Mouse (Mus musculus): ENCODE measurements at regions not wholly inside any gene's neighbourhood (a gene's known extent, or its start where the extent isn't known, plus 50 kb on each side); places are given as distances from the start of the nearest gene placed in this dataset.

GRCm38 (mm10) chr15:51484207-51484606 lies 2400.5 kb upstream of the Gm7489 start:
- ATAC-seq: no peak
- H3K27ac ChIP-seq: no peak overlapping the region
- no peaks in the 10 kb centered on the region for H3K27me3 ChIP-seq (replicated peaks)
- WGBS: 84% methylated on average over 2 of the region's 2 CpGs
- no peaks in the 10 kb centered on the region for H3K4me1 ChIP-seq (replicated peaks)
- H3K4me3 ChIP-seq (replicated peaks): no peak overlapping the region
- H3K36me3 ChIP-seq: no peaks in the 10 kb centered on the region
- no peak overlapping the region for H3K4me2 ChIP-seq (replicated peaks)
- H3K9ac ChIP-seq: no peak overlapping the region
- H3K9me3 ChIP-seq: no peaks in the 10 kb centered on the region

GRCm38 (mm10) chr15:51485554-51485953 lies 2399.2 kb upstream of the Gm7489 start:
- WGBS: 85% methylated on average over 2 of the region's 2 CpGs
- Histone ChIP-seq H3K36me3 (no peaks in the 10 kb centered on the region), H3K4me1 (replicated peaks) (no peaks in the 10 kb centered on the region), H3K4me2 (replicated peaks) (no peak overlapping the region), H3K4me3 (replicated peaks) (no peak overlapping the region), H3K9ac (no peak overlapping the region), H3K27ac (no peak overlapping the region), H3K9me3 (no peaks in the 10 kb centered on the region), H3K27me3 (replicated peaks) (no peaks in the 10 kb centered on the region)
- no peak for ATAC-seq

- 0 out of 2 replicates have a peak, but pooled peaks cover 4% of the 10 kb centered on the region for H3K4me1 ChIP-seq (replicated peaks)
- H3K36me3 ChIP-seq: no peaks in the 10 kb centered on the region
- WGBS: 42% methylated on average over 12 of the region's 12 CpGs
- H3K27me3 ChIP-seq (replicated peaks): no peaks in the 10 kb centered on the region
- no peak overlapping the region for H3K4me3 ChIP-seq (replicated peaks)
- H3K4me2 ChIP-seq (replicated peaks): no peak overlapping the region; the same call in 1 of the 2 replicates
- H3K9me3 ChIP-seq: no peaks in the 10 kb centered on the region
- ATAC-seq: no peak
- H3K9ac ChIP-seq: no peak overlapping the region
- H3K27ac ChIP-seq: no peak overlapping the region
These were observed 2382.5 kb upstream of the Gm7489 start for GRCm38 (mm10) chr15:51502058-51502741.

GRCm38 (mm10) chr15:51502742-51503270 lies 2381.9 kb upstream of the Gm7489 start:
- Histone ChIP-seq H3K4me1 (replicated peaks) (0 out of 2 replicates have a peak, but pooled peaks cover 4% of the 10 kb centered on the region), H3K4me2 (replicated peaks) (peak overlapping the region; percentile 24; the same call in 1 of the 2 replicates)

GRCm38 (mm10) chr15:51503341-51503740 lies 2381.4 kb upstream of the Gm7489 start:
- Histone ChIP-seq H3K4me3 (replicated peaks) (no peak overlapping the region), H3K4me2 (replicated peaks) (0 out of 2 replicates have a peak overlapping the region, but pooled peaks have one; percentile 24), H3K4me1 (replicated peaks) (0 out of 2 replicates have a peak, but pooled peaks cover 4% of the 10 kb centered on the region), H3K36me3 (no peaks in the 10 kb centered on the region), H3K27me3 (replicated peaks) (no peaks in the 10 kb centered on the region), H3K27ac (no peak overlapping the region), H3K9ac (no peak overlapping the region), H3K9me3 (no peaks in the 10 kb centered on the region)
- WGBS: 30% methylated on average over 8 of the region's 8 CpGs
- no peak for ATAC-seq

More at GRCm38 (mm10) chr15:51502742-51503270, 2381.9 kb upstream of the Gm7489 start:
- Histone ChIP-seq H3K9me3 (no peaks in the 10 kb centered on the region), H3K9ac (no peak overlapping the region), H3K36me3 (no peaks in the 10 kb centered on the region), H3K27ac (no peak overlapping the region), H3K27me3 (replicated peaks) (no peaks in the 10 kb centered on the region), H3K4me3 (replicated peaks) (no peak overlapping the region)
- 63% methylated on average over 10 of the region's 10 CpGs for WGBS
- no peak for ATAC-seq

GRCm38 (mm10) chr15:51504016-51504760 lies 2380.5 kb upstream of the Gm7489 start:
- Histone ChIP-seq H3K4me1 (replicated peaks) (0 out of 2 replicates have a peak, but pooled peaks cover 4% of the 10 kb centered on the region), H3K27ac (no peak overlapping the region), H3K4me2 (replicated peaks) (no peak overlapping the region), H3K9me3 (no peaks in the 10 kb centered on the region), H3K36me3 (no peaks in the 10 kb centered on the region), H3K9ac (no peak overlapping the region), H3K4me3 (replicated peaks) (no peak overlapping the region), H3K27me3 (replicated peaks) (no peaks in the 10 kb centered on the region)
- WGBS: 70% methylated on average over 11 of the region's 11 CpGs
- no peak for ATAC-seq

GRCm38 (mm10) chr15:51504789-51505188 lies 2379.9 kb upstream of the Gm7489 start:
- 0 out of 2 replicates have a peak, but pooled peaks cover 4% of the 10 kb centered on the region for H3K4me1 ChIP-seq (replicated peaks)
- H3K27me3 ChIP-seq (replicated peaks): no peaks in the 10 kb centered on the region
- no peaks in the 10 kb centered on the region for H3K9me3 ChIP-seq
- H3K4me3 ChIP-seq (replicated peaks): no peak overlapping the region
- ATAC-seq: no peak
- no peak overlapping the region for H3K27ac ChIP-seq
- H3K4me2 ChIP-seq (replicated peaks): no peak overlapping the region
- 75% methylated on average over 5 of the region's 5 CpGs for WGBS
- H3K9ac ChIP-seq: no peak overlapping the region
- H3K36me3 ChIP-seq: no peaks in the 10 kb centered on the region

GRCm38 (mm10) chr15:51507126-51507525 lies 2377.6 kb upstream of the Gm7489 start:
- no peaks in the 10 kb centered on the region for H3K27me3 ChIP-seq (replicated peaks)
- H3K9ac ChIP-seq: no peak overlapping the region
- no peak overlapping the region for H3K4me2 ChIP-seq (replicated peaks)
- ATAC-seq: no peak
- no peaks in the 10 kb centered on the region for H3K36me3 ChIP-seq
- 85% methylated on average over 2 of the region's 2 CpGs for WGBS
- no peak overlapping the region for H3K27ac ChIP-seq
- H3K4me1 ChIP-seq (replicated peaks): 0 out of 2 replicates have a peak, but pooled peaks cover 4% of the 10 kb centered on the region
- no peak overlapping the region for H3K4me3 ChIP-seq (replicated peaks)
- H3K9me3 ChIP-seq: no peaks in the 10 kb centered on the region

GRCm38 (mm10) chr15:51511319-51511718 lies 2373.4 kb upstream of the Gm7489 start:
- ATAC-seq: no peak
- H3K36me3 ChIP-seq: no peaks in the 10 kb centered on the region
- no peak overlapping the region for H3K4me2 ChIP-seq (replicated peaks)
- H3K27ac ChIP-seq: no peak overlapping the region
- no peaks in the 10 kb centered on the region for H3K27me3 ChIP-seq (replicated peaks)
- 46% methylated on average over 5 of the region's 5 CpGs for WGBS
- no peaks in the 10 kb centered on the region for H3K4me1 ChIP-seq (replicated peaks)
- H3K9ac ChIP-seq: no peak overlapping the region
- H3K4me3 ChIP-seq (replicated peaks): no peak overlapping the region
- H3K9me3 ChIP-seq: no peaks in the 10 kb centered on the region

GRCm38 (mm10) chr15:51536317-51536716 lies 2348.4 kb upstream of the Gm7489 start:
- Histone ChIP-seq H3K27ac (no peak overlapping the region), H3K4me3 (replicated peaks) (no peak overlapping the region), H3K4me2 (replicated peaks) (no peak overlapping the region), H3K27me3 (replicated peaks) (no peaks in the 10 kb centered on the region), H3K36me3 (no peaks in the 10 kb centered on the region), H3K9me3 (no peaks in the 10 kb centered on the region), H3K9ac (no peak overlapping the region), H3K4me1 (replicated peaks) (no peaks in the 10 kb centered on the region)
- WGBS: 51% methylated on average over 5 of the region's 5 CpGs
- no peak for ATAC-seq

- Histone ChIP-seq H3K4me2 (replicated peaks) (no peak overlapping the region), H3K36me3 (no peaks in the 10 kb centered on the region), H3K4me3 (replicated peaks) (no peak overlapping the region), H3K9ac (no peak overlapping the region), H3K9me3 (no peaks in the 10 kb centered on the region), H3K27me3 (replicated peaks) (no peaks in the 10 kb centered on the region), H3K4me1 (replicated peaks) (no peaks in the 10 kb centered on the region), H3K27ac (no peak overlapping the region)
- 85% methylated on average over 4 of the region's 4 CpGs for WGBS
- no peak for ATAC-seq
These were observed 2333.4 kb upstream of the Gm7489 start for GRCm38 (mm10) chr15:51551216-51551775.

GRCm38 (mm10) chr15:51558215-51558614 lies 2326.5 kb upstream of the Gm7489 start:
- Histone ChIP-seq H3K4me2 (replicated peaks) (no peak overlapping the region), H3K4me3 (replicated peaks) (no peak overlapping the region), H3K9ac (no peak overlapping the region), H3K9me3 (no peaks in the 10 kb centered on the region), H3K27me3 (replicated peaks) (no peaks in the 10 kb centered on the region), H3K27ac (no peak overlapping the region), H3K4me1 (replicated peaks) (no peaks in the 10 kb centered on the region), H3K36me3 (no peaks in the 10 kb centered on the region)
- ATAC-seq: no peak

Data from intestine, embryonic 15.5 days (tissue).